Mouse (Mus musculus) embryonic facial prominence, embryonic 15.5 days (tissue): Measurements from ENCODE around the gene Scaf1. TPM values are rescaled to one million over a fixed set of nuclear protein-coding genes. Genes with fewer than 3 reads are reported as not detected.

Experiments used
- microRNA-seq: library from miRNA; unstranded; fragments of <30 nt; microRNA quantifications from one replicate; pipeline ENCODE4, GENCODE M21; 2016; ENCODE audit warnings: borderline number of aligned reads
- polyA plus RNA-seq: library from polyadenylated mRNA; unstranded; fragments of >200 nt; fragmentation: Nextera tagmentation; extraction: Ambion mirVana; gene quantifications from 2 replicates; pipeline ENCODE4 v1.2.1, GENCODE M21; 2015

Gene Scaf1
- polyA plus RNA-seq, 1 experiment from 2014 or later: 41.9 TPM

Small RNAs within 50 kb of the gene (microRNA-seq; reads per million reads assigned to microRNA genes)
- 0.52 reads per million for gene Mir7054

Other genes starting within 250 kb of the Scaf1 start
- gene Nup62, start 200.3 kb downstream of the Scaf1 start, polyA plus RNA-seq: 83.9 and 84.0 TPM in 2 replicates
- gene Il4i1, start 200.0 kb downstream of the Scaf1 start, polyA plus RNA-seq: 0.88 and 1.6 TPM in 2 replicates
- gene Atf5, start 199.7 kb downstream of the Scaf1 start, polyA plus RNA-seq: 12.4 and 14.7 TPM in 2 replicates
- 124 and 127 TPM in 2 replicates for gene Akt1s1, start 167.4 kb downstream of the Scaf1 start, polyA plus RNA-seq
- gene Tbc1d17, start 167.3 kb downstream of the Scaf1 start, polyA plus RNA-seq: 86.6 and 89.3 TPM in 2 replicates
- 30.4 and 37.3 TPM in 2 replicates for gene Pnkp, start 159.2 kb downstream of the Scaf1 start, polyA plus RNA-seq
- gene Ptov1, start 146.6 kb downstream of the Scaf1 start, polyA plus RNA-seq: 428 and 442 TPM in 2 replicates
- 110 and 122 TPM in 2 replicates for gene Med25, start 123.7 kb downstream of the Scaf1 start, polyA plus RNA-seq
- 29.4 and 30.1 TPM in 2 replicates for gene Fuz, start 120.3 kb downstream of the Scaf1 start, polyA plus RNA-seq
- 73.0 and 76.2 TPM in 2 replicates for gene Ap2a1, start 86.9 kb downstream of the Scaf1 start, polyA plus RNA-seq
- 0.23 TPM in 1 of 2 replicates, not detected in the other for gene Tsks, start 73.2 kb downstream of the Scaf1 start, polyA plus RNA-seq
- 30.0 and 35.8 TPM in 2 replicates for gene Cpt1c, start 41.5 kb downstream of the Scaf1 start, polyA plus RNA-seq
- gene Prmt1, start 29.8 kb downstream of the Scaf1 start, polyA plus RNA-seq: 455 and 479 TPM in 2 replicates
- 109 and 110 TPM in 2 replicates for gene Irf3, start 18.7 kb downstream of the Scaf1 start, polyA plus RNA-seq
- 59.1 and 67.7 TPM in 2 replicates for gene Bcl2l12, start 17.7 kb downstream of the Scaf1 start, polyA plus RNA-seq
- gene Rras, start 1.6 kb upstream of the Scaf1 start, polyA plus RNA-seq: 41.3 and 47.6 TPM in 2 replicates
- 11.9 and 12.1 TPM in 2 replicates for gene Prr12, start 36.5 kb upstream of the Scaf1 start, polyA plus RNA-seq
- gene Nosip, start 46.1 kb upstream of the Scaf1 start, polyA plus RNA-seq: 68.5 and 73.6 TPM in 2 replicates
- 26.0 and 26.9 TPM in 2 replicates for gene Prrg2, start 46.3 kb upstream of the Scaf1 start, polyA plus RNA-seq
- gene Rcn3, start 75.9 kb upstream of the Scaf1 start, polyA plus RNA-seq: 520 and 531 TPM in 2 replicates
- gene Fcgrt, start 87.5 kb upstream of the Scaf1 start, polyA plus RNA-seq: 126 and 135 TPM in 2 replicates
- gene Rps11, start 108.1 kb upstream of the Scaf1 start, polyA plus RNA-seq: 1,509 and 1,523 TPM in 2 replicates
- 1,369 and 1,440 TPM in 2 replicates for gene Rpl13a, start 112.4 kb upstream of the Scaf1 start, polyA plus RNA-seq
- gene Gm45713, start 119.9 kb upstream of the Scaf1 start, polyA plus RNA-seq: 0.12 and 0.37 TPM in 2 replicates
- gene Flt3l, start 120.1 kb upstream of the Scaf1 start, polyA plus RNA-seq: 2.6 and 3.4 TPM in 2 replicates
- 81.2 and 87.5 TPM in 2 replicates for gene Pih1d1, start 137.9 kb upstream of the Scaf1 start, polyA plus RNA-seq
- 43.7 and 47.1 TPM in 2 replicates for gene Aldh16a1, start 138.2 kb upstream of the Scaf1 start, polyA plus RNA-seq
- gene Slc17a7, start 147.6 kb upstream of the Scaf1 start, polyA plus RNA-seq: 0.33 and 0.39 TPM in 2 replicates
- gene Gfy, start 163.2 kb upstream of the Scaf1 start, polyA plus RNA-seq: 5.5 and 13.4 TPM in 2 replicates
- gene Pth2, start 164.6 kb upstream of the Scaf1 start, polyA plus RNA-seq: not detected in 2 replicates
- gene Ccdc155, start 188.5 kb upstream of the Scaf1 start, polyA plus RNA-seq: 1.00 and 1.1 TPM in 2 replicates
- gene Dkkl1, start 195.8 kb upstream of the Scaf1 start, polyA plus RNA-seq: 30.7 and 38.5 TPM in 2 replicates
- gene Tead2, start 199.4 kb upstream of the Scaf1 start, polyA plus RNA-seq: 141 and 148 TPM in 2 replicates
- gene Cd37, start 222.8 kb upstream of the Scaf1 start, polyA plus RNA-seq: 4.8 and 4.9 TPM in 2 replicates
- 0.13 and 0.27 TPM in 2 replicates for gene Slc6a16, start 224.7 kb upstream of the Scaf1 start, polyA plus RNA-seq